Mouse (Mus musculus): ENCODE results near the gene Hist1h3d. TPM values are rescaled to one million over a fixed set of nuclear protein-coding genes. Genes with fewer than 3 reads are reported as not detected.

Gene Hist1h3d
- 14.9 and 24.5 TPM in 2 replicates for polyA plus RNA-seq (2012; rRNA removed)

DNA sequence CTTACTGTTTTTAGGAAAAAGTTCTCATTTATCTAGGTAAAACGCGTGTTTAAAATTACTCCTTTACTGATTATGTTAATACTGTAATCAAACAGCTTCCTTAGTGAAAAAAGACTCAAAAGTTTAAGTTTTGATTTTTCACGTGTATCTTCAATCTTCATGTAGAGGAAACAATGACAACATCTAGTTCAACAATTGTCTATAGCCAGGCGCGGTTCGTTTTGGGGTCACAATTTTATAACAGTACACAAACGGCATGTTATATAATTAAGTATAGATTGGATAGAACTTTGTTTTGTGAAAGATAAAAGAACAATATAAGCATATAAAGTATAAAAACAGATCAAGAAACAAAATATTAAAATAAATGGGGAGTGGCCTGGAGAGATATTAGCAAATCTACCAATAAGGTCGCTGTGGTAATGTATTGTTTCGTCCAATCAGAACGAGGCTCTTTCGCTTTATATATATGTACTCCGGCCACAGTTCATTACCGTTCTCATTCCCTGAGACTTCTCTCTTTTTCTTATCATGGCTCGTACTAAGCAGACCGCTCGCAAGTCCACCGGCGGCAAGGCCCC lies at the start of gene Hist1h3d:
Hist1h3d (plus strand) TSS at position 493 of the 581 bp plus-strand sequence.

DNA sequence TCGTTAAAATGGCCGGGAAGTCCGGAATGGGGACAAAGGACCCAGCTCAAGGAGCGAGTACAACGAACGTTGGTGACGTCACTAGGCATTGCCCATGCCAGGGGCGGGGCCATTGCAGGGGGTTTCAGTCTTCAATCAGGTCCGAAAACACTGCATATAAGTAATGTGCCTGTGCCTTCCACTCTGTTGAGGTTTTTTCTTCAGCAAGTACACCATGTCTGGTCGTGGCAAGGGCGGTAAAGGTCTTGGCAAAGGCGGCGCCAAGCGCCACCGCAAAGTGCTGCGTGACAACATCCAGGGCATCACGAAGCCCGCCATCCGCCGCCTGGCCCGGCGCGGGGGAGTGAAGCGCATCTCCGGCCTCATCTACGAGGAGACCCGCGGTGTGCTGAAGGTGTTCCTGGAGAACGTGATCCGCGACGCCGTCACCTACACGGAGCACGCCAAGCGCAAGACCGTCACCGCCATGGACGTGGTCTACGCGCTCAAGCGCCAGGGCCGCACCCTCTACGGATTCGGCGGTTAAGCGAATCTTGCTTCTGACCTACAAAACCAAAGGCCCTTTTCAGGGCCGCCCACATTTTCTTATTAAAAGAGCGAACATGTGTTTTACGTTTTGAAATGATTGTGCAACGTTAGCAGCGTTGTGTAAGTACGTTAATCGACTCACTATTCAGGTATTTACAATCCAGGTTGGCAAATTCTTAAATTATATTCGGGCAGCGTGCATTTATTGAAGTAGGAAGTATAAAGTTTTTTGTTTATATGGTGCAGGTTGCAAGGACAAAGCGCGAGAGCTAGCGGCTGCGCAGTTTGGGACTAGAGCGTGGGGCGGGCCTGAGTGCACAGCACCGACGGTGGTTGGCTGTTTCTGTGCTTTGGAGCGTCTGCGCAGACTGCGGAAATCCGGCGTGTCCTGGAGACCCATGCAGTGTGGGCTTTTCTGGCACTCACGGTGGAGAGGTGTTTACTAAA lies 44.4 kb upstream of the Hist1h3d start, which contains the start of gene Hist1h4h:
Hist1h4h (plus strand) TSS at position 150 of the 975 bp plus-strand sequence.

DNA sequence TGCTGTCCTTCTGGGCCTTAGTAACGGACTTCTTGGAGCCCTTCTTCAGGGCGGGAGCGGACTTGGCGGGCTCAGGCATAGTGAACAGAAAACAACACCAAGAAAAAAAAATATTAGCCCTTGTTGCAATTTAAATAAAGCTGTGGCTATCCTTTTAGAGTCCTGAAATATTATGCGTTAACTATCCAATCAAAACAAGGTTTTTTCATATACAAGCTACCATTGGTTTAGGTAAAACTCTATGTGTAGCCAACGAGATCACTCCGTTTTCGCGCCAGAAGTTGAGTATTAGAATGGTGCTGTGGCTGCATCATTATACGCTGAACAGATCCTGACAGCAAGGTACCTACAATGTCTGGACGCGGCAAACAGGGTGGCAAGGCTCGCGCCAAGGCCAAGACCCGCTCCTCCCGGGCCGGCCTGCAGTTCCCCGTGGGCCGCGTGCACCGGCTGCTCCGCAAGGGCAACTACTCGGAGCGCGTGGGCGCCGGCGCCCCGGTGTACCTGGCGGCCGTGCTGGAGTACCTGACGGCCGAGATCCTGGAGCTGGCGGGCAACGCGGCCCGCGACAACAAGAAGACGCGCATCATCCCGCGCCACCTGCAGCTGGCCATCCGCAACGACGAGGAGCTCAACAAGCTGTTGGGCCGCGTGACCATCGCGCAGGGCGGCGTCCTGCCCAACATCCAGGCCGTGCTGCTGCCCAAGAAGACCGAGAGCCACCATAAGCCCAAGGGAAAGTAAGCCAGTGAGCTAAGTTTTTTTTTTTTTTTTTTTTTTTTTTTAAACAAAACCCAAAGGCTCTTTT lies 41.8 kb upstream of the Hist1h3d start, which contains the start of gene Hist1h2af:
Hist1h2af (plus strand) TSS at position 347 of the 808 bp plus-strand sequence.

DNA sequence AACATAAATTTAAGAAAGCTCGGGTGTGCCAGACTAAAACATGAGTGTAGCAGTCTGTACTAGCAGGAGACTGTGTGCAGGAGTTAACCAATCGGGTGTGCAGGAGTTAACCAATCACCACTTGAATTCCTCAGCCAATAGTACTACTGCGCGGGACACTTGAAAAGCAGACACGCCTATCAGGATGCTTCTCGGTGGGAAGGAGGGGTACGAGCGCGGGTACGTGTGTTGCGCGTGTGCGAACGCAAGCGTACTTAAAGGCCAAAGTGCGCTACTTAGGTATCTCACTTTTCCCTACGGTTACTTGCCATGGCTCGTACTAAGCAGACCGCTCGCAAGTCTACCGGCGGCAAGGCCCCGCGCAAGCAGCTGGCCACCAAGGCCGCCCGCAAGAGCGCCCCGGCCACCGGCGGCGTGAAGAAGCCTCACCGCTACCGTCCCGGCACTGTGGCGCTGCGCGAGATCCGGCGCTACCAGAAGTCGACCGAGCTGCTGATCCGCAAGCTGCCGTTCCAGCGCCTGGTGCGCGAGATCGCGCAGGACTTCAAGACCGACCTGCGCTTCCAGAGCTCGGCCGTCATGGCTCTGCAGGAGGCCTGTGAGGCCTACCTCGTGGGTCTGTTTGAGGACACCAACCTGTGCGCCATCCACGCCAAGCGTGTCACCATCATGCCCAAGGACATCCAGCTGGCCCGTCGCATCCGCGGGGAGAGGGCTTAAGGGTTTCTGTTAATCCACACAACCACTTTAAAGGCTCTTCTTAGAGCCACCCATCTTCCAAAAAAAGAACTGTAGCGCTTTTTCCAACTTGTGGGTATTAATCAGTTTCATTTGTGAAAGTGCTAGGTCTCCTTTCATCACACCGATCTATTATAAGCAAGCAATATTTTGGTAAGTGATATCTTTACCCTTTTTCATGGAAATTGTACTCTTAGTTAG lies 40.2 kb upstream of the Hist1h3d start, which contains the start of gene Hist1h3g:
Hist1h3g (plus strand) TSS at position 286 of the 939 bp plus-strand sequence.

DNA sequence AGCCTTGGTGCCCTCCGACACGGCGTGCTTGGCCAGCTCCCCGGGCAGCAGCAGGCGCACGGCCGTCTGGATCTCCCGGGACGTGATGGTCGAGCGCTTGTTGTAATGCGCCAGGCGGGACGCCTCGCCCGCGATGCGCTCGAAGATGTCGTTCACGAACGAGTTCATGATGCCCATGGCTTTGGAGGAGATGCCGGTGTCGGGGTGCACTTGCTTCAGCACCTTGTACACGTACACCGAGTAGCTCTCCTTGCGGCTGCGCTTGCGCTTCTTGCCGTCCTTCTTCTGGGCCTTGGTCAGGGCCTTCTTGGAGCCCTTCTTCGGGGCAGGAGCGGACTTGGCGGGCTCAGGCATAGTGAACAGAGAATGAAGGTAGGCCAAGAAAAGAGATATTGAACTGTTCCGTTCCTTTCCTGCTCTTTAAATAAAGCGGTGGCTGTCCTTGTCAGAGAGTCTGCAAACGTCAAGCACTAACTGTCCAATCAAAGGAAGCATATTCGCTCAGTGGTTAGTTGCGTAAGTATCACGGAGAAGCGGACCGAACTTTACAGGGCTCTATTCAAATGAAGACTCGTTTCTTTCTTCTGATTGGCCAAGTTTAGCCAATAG lies 32.5 kb upstream of the Hist1h3d start, which contains the start of gene Hist1h2bh:
Hist1h2bh (minus strand) TSS at position 394 of the 609 bp plus-strand sequence.

DNA sequence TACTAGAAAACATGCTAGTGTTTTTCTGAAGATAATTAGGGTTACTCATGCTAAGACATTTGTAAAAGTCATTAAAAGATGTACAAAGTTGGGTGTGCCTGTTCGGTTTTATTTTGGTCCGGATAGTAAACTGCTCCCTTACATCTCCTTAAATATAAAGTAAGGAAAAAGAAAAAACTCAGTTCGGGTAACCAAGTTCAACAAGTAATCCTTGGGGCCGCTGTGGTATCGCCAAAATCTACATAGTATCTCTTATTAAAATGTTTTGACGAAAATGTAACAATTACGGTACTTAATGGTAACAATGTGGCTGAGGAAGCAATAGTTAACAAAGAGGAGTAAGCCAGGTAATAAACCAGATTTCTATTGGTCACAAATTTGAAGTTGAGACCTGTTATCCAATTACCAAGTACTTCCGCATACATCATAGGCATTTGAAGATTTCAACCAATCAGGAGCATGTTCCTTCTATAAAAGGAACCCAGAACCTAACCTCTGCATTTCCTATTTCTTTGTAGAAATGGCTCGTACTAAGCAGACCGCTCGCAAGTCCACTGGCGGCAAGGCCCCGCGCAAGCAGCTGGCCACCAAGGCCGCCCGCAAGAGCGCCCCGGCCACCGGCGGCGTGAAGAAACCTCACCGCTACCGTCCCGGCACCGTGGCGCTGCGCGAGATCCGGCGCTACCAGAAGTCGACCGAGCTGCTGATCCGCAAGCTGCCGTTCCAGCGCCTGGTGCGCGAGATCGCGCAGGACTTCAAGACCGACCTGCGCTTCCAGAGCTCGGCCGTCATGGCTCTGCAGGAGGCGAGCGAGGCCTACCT lies 31.4 kb upstream of the Hist1h3d start, which contains the start of gene Hist1h3f:
Hist1h3f (plus strand) TSS at position 88 of the 822 bp plus-strand sequence.

DNA sequence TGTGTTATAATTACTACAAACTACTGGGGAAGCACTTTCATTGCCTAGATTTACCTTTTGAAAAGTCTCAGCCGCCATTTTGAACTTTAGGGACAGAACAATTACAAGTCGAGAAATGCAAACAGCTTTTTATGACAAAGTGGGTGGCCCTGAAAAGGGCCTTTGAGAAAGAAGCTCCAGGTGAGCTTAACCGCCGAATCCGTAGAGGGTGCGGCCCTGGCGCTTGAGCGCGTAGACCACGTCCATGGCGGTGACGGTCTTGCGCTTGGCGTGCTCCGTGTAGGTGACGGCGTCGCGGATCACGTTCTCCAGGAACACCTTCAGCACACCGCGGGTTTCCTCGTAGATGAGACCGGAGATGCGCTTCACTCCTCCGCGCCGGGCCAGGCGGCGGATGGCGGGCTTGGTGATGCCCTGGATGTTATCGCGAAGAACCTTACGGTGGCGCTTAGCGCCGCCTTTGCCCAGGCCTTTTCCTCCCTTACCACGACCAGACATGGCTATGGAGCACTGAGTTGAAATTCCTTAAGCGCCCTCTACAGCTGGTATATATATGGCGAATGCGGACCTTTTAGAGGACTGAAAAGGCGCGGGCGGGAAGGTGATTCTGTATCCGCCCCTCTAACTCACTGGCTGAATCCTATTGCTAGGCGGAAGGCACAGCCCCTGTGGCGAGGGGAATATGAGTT lies 24.3 kb upstream of the Hist1h3d start, which contains the start of gene Hist1h4f:
Hist1h4f (minus strand) TSS at position 503 of the 689 bp plus-strand sequence.

DNA sequence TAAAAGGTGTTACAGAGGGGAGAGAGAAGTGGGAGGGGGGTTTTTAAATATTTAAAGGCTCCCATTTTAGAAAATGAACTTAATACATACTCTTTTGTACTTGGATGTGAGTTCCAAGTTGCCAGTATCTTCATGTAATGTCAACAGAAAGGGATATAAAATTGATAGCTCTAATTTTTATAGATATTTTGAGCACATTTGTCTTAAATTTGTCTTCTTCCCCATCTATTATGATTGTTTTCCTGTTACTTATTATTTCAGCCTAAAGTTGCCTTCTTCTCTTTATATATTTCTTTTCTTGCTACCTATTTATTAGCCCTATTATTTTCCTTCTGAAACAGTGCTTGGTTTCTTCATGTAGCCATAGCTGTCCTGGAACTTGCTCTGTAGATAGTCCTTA lies 22.6 kb upstream of the Hist1h3d start, which contains the start of gene Hist1h1d:
Hist1h1d (plus strand) TSS at position 301 of the 400 bp plus-strand sequence.

DNA sequence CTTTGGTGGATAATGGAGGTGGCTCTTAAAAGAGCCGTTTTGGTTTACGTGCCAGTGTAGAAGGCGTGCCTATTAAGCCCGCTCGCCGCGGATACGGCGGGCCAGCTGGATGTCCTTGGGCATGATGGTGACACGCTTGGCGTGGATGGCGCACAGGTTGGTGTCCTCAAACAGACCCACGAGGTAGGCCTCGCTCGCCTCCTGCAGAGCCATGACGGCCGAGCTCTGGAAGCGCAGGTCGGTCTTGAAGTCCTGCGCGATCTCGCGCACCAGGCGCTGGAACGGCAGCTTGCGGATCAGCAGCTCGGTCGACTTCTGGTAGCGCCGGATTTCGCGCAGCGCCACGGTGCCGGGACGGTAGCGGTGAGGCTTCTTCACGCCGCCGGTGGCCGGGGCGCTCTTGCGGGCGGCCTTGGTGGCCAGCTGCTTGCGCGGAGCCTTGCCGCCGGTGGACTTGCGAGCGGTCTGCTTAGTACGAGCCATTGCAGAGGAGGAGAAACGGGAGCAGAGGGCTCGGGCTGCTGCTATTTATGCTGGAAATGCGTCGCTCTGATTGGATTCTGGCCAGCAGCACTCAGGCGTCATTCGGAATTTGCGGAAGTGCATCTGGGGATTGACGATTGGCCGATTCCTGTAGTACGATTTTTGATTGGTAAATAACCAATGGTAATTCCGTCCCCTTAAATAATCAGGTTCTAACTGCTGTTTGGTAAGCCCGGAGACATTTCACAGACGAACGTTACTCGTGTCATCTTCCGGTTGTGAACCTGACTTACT lies 13.5 kb upstream of the Hist1h3d start, which contains the start of gene Hist1h3e:
Hist1h3e (minus strand) TSS at position 487 of the 777 bp plus-strand sequence.

DNA sequence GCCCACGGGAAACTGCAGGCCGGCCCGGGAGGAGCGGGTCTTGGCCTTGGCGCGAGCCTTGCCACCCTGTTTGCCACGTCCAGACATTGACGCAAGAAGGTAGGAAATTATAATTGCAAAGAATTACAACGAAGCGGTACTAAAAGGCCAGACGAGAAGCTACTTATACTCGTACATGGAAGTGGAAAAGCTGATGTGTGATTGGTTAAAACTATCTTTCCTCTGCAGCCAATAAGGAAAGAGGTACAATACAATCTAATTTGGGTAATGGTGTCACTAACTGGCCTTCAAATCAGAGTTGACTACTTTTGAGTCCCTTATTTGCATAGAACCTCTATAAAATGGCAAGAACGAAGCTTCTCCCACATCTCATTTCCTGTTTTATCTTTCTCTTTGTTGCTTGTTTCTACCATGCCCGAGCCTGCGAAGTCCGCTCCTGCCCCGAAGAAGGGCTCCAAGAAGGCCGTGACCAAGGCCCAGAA lies 4.5 kb upstream of the Hist1h3d start, which contains the start of the genes Hist1h2ae and Hist1h2bg:
Hist1h2ae (minus strand) TSS at position 199 of the 482 bp plus-strand sequence.
Hist1h2bg (plus strand) TSS at position 375 of the 482 bp plus-strand sequence.

DNA sequence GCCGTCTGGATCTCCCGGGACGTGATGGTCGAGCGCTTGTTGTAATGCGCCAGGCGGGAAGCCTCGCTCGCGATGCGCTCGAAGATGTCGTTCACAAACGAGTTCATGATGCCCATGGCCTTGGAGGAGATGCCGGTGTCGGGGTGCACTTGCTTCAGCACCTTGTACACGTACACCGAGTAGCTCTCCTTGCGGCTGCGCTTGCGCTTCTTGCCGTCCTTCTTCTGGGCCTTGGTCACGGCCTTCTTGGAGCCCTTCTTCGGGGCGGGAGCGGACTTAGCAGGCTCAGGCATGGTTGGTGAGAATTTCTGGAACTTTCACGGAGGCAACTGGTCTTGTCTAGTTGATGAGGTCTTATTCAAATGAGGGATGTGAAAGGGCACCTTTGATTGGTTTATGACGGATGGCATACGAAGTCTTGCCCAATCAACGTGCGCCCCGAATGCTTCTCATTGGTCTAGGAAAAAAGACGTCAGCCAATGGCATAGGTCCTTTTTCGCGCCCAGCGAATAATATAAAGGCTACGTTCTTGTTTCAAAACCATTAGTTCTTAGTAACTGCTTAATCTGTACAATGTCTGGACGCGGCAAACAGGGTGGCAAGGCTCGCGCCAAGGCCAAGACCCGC lies 1.6 kb upstream of the Hist1h3d start, which contains the start of the genes Hist1h2bf and Hist1h2ad:
Hist1h2bf (minus strand) TSS at position 299 of the 627 bp plus-strand sequence.
Hist1h2ad (plus strand) TSS at position 484 of the 627 bp plus-strand sequence.

DNA sequence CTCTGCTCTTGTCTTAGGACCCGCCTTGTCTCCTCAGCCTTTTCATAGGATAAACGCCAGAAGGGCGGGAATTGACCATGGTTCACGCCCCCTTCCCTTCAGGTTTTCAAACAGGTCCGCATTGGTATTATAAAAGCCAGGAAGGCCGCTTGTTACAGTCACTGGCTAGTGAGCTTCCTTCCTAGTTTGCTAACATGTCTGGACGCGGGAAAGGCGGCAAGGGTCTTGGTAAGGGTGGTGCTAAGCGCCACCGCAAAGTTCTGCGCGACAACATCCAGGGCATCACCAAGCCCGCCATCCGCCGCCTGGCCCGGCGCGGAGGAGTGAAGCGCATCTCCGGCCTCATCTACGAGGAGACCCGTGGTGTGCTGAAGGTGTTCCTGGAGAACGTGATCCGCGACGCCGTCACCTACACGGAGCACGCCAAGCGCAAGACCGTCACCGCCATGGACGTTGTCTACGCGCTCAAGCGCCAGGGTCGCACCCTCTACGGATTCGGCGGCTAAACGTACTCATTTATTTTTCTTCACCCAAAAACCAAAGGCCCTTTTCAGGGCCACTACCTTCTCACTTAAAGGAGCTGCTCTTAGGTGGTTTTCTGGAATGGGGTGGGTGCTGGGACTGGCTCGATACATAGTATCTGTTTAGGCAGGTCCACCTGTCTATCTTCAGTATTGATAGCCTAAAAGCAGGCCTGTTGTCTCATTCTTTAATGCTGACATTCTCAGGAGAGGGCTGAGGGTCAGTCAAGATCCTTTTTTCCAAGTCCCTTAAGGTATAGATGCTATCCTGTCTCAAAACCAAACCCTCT lies 6.0 kb downstream of the Hist1h3d start, which contains the start of gene Hist1h4d:
Hist1h4d (plus strand) TSS at position 191 of the 811 bp plus-strand sequence.

DNA sequence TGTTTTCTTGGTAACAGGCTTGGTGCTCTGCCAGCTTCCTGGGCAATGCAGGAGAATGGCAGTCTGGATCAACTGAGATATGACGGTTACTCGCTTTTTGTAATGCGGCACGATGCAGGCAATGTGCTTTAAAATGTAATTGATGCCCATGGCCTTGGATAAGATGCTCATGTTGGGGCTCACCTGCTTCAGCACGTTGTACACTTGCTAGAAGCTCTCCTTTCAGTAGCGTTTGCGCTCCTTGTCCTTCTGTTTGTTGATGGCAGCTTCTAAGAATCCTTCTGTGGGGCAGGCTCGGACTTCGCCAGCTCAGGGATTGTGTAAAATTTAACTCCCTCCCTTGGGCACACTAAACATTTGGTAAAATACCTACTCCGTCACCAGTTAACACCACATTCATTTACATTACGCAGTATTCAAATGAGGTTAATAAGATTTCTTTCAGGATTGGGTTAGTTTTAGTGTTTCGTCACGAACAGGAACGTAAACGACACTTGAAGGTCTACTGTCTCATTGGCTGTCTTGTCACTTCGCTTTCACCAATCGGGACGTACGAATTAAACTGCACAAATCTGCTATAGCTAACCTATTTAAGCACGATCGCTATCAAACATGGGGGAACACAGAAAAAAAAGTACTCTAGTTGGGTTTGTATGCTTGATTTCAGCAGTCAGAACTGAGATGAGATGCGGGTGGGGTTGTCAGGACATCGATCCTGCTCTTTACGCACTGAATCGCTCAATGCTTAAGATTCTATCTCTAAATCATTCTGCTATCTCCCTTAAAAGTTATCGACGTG lies 45.4 kb downstream of the Hist1h3d start, which contains the start of gene Hist1h2be:
Hist1h2be (minus strand) TSS at position 392 of the 799 bp plus-strand sequence.

DNA sequence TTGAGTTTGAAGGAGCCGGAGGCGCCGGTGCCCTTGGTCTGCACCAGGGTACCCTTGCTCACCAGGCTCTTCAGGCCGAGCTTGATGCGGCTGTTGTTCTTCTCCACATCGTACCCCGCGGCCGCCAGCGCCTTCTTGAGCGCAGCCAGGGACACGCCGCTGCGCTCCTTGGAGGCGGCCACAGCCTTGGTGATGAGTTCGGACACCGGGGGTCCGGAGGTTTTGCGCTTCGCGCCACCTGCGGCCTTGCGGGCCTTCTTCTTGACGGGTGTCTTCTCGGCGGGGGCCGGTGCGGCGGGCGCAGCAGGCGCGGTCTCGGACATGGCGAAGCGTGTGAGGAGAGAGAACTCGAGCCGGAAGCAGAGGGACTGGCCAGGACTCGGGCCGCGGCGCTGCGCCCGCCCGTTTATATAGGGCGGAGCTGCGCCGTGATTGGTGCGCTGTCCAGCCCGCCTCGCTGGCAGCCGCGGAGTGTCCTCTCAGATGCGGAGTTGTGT lies 46.7 kb downstream of the Hist1h3d start, which contains the start of gene Hist1h1e:
Hist1h1e (minus strand) TSS at position 384 of the 497 bp plus-strand sequence.

